Mouse (Mus musculus): Measurements from ENCODE around the gene Slf1. TPM values are rescaled to one million over a fixed set of nuclear protein-coding genes. Genes with fewer than 3 reads are reported as not detected.
A peak's percentile ranks its signal among the peaks of the same experiment; 100 is the strongest.
"Not testable (repeated sequence)": the region's sequence is repeated elsewhere in the genome, so short reads cannot be mapped to it uniquely, and the experiment has no call there.

Slf1 gene
- polyA plus RNA-seq (2015; fragmentation: Nextera tagmentation; extraction: Ambion mirVana) = 41.0 and 50.1 TPM in 2 replicates

- DNase-seq (ENCODE audit: low spot score) = peak; percentile 74
These were observed at the start of gene Slf1, which contains the start of gene 2210408I21Rik for GRCm38 (mm10) chr13:77134931-77135620. Gene Slf1 (minus strand): TSS chr13:77135473. Gene 2210408I21Rik (plus strand): TSS chr13:77135540.

- DNase-seq (ENCODE audit: low spot score) = no peak
These were observed 42.7 kb upstream of the Slf1 start for GRCm38 (mm10) chr13:77177931-77178330.

GRCm38 (mm10) chr13:77140890-77141289 is 5.6 kb upstream of the Slf1 start:
- no peak for DNase-seq (ENCODE audit: low spot score)

- DNase-seq (ENCODE audit: low spot score) = no peak
These were observed 328 bp upstream of the Slf1 start for GRCm38 (mm10) chr13:77135621-77135981.

- no peak for DNase-seq (ENCODE audit: low spot score)
These were observed 4.1 kb downstream of the Slf1 start for GRCm38 (mm10) chr13:77131132-77131531.

GRCm38 (mm10) chr13:77128240-77128639 is 7.0 kb downstream of the Slf1 start:
- no peak for DNase-seq (ENCODE audit: low spot score)

GRCm38 (mm10) chr13:77125159-77125558 is 10.1 kb downstream of the Slf1 start:
- DNase-seq (ENCODE audit: low spot score) = no peak

- DNase-seq (ENCODE audit: low spot score) = no peak
These were observed 16.6 kb downstream of the Slf1 start for GRCm38 (mm10) chr13:77118695-77119094.

GRCm38 (mm10) chr13:77107734-77108133 is 27.5 kb downstream of the Slf1 start:
- no peak for DNase-seq (ENCODE audit: low spot score)

GRCm38 (mm10) chr13:77092876-77093275 is 42.4 kb downstream of the Slf1 start:
- not testable (repeated sequence) for DNase-seq (ENCODE audit: low spot score)

- DNase-seq (ENCODE audit: low spot score) = no peak
These were observed 63.2 kb downstream of the Slf1 start for GRCm38 (mm10) chr13:77072030-77072429.

GRCm38 (mm10) chr13:77068847-77069246 is 66.4 kb downstream of the Slf1 start:
- DNase-seq (ENCODE audit: low spot score) = no peak

GRCm38 (mm10) chr13:77063221-77063620 is 72.1 kb downstream of the Slf1 start:
- no peak for DNase-seq (ENCODE audit: low spot score)

GRCm38 (mm10) chr13:77049736-77050135 is 85.5 kb downstream of the Slf1 start:
- DNase-seq (ENCODE audit: low spot score) = no peak

- DNase-seq (ENCODE audit: low spot score) = no peak
These were observed 86.8 kb downstream of the Slf1 start for GRCm38 (mm10) chr13:77048461-77048860.

GRCm38 (mm10) chr13:77047179-77047931 is 87.9 kb downstream of the Slf1 start:
- DNase-seq (ENCODE audit: low spot score) = no peak

- DNase-seq (ENCODE audit: low spot score) = no peak
These were observed 88.9 kb downstream of the Slf1 start for GRCm38 (mm10) chr13:77046416-77046815.

- DNase-seq (ENCODE audit: low spot score) = no peak
These were observed 89.9 kb downstream of the Slf1 start for GRCm38 (mm10) chr13:77045375-77045774.

GRCm38 (mm10) chr13:77043375-77043774 is 91.9 kb downstream of the Slf1 start:
- no peak for DNase-seq (ENCODE audit: low spot score)

- DNase-seq (ENCODE audit: low spot score) = no peak
These were observed 105.7 kb downstream of the Slf1 start for GRCm38 (mm10) chr13:77029594-77029993.

GRCm38 (mm10) chr13:77018851-77019250 is 116.4 kb downstream of the Slf1 start:
- DNase-seq (ENCODE audit: low spot score) = no peak

GRCm38 (mm10) chr13:77003684-77004083 is 131.6 kb downstream of the Slf1 start:
- no peak for DNase-seq (ENCODE audit: low spot score)

GRCm38 (mm10) chr13:77002628-77003027 is 132.6 kb downstream of the Slf1 start:
- no peak for DNase-seq (ENCODE audit: low spot score)

All from thymus, postnatal 0 days (tissue).